Mouse (Mus musculus): ENCODE results near the gene Skp2. TPM values are rescaled to one million over a fixed set of nuclear protein-coding genes. Genes with fewer than 3 reads are reported as not detected.

Gene Skp2
- total and polyA plus RNA-seq, 3 experiments = 0.50 to 0.73 (median 0.57) TPM

GRCm38 (mm10) chr15:9094366-9094750 is 60.9 kb downstream of the Skp2 start:
- Histone ChIP-seq H3K79me2 (replicated peaks; ENCODE audit: control insufficient read depth, insufficient read depth, low read length) (no peaks in the 10 kb centered on the region), H3K4me3 (no peak overlapping the region), H3K36me3 (ENCODE audit: control insufficient read depth, insufficient read depth, low read length) (peaks cover 3% of the 10 kb centered on the region), H3K9ac (ENCODE audit: low read depth, low read length) (no peak overlapping the region), H3K27me3 (ENCODE audit: control insufficient read depth, insufficient read depth, low read length) (no peaks in the 10 kb centered on the region), H3K4me1 (ENCODE audit: control insufficient read depth, insufficient read depth, low read length) (no peaks in the 10 kb centered on the region), H3K27ac (no peak overlapping the region)
- no peak for DNase-seq
- 35% methylated on average over 13 of the region's 13 CpGs for WGBS
- TF ChIP-seq CTCF (IDR thresholded peaks at IDR 0.05) (no peak), EP300 (IDR thresholded peaks at IDR 0.05; ENCODE audit: insufficient read depth, low read depth, low read length) (no peak), POLR2A (IDR thresholded peaks at IDR 0.05; ENCODE audit: insufficient read depth, low read depth, low read length) (no peak)
- intact Hi-C loops (cut with DNase I) = no loop called here

- no peaks in the 10 kb centered on the region for H3K4me1 ChIP-seq (ENCODE audit: control insufficient read depth, insufficient read depth, low read length)
- no peaks in the 10 kb centered on the region for H3K27me3 ChIP-seq (ENCODE audit: control insufficient read depth, insufficient read depth, low read length)
- no peak overlapping the region for H3K9ac ChIP-seq (ENCODE audit: low read depth, low read length)
- H3K4me3 ChIP-seq = no peak overlapping the region
- H3K79me2 ChIP-seq (replicated peaks; ENCODE audit: control insufficient read depth, insufficient read depth, low read length) = no peaks in the 10 kb centered on the region
- DNase-seq = no peak
- intact Hi-C loops (cut with DNase I) = no loop called here
- peaks cover 3% of the 10 kb centered on the region for H3K36me3 ChIP-seq (ENCODE audit: control insufficient read depth, insufficient read depth, low read length)
- TF ChIP-seq CTCF (IDR thresholded peaks at IDR 0.05) = no peak
- no peak for TF ChIP-seq EP300 (IDR thresholded peaks at IDR 0.05; ENCODE audit: insufficient read depth, low read depth, low read length)
- no peak for TF ChIP-seq POLR2A (IDR thresholded peaks at IDR 0.05; ENCODE audit: insufficient read depth, low read depth, low read length)
- H3K27ac ChIP-seq = no peak overlapping the region
- 59% methylated on average over 11 of the region's 11 CpGs for WGBS
Observed at GRCm38 (mm10) chr15:9093598-9094365, 61.4 kb downstream of the Skp2 start.

- Histone ChIP-seq H3K36me3 (ENCODE audit: control insufficient read depth, insufficient read depth, low read length) (no peaks in the 10 kb centered on the region), H3K27me3 (ENCODE audit: control insufficient read depth, insufficient read depth, low read length) (no peaks in the 10 kb centered on the region), H3K79me2 (replicated peaks; ENCODE audit: control insufficient read depth, insufficient read depth, low read length) (no peaks in the 10 kb centered on the region), H3K4me3 (no peak overlapping the region), H3K9ac (ENCODE audit: low read depth, low read length) (no peak overlapping the region), H3K27ac (no peak overlapping the region), H3K4me1 (ENCODE audit: control insufficient read depth, insufficient read depth, low read length) (no peaks in the 10 kb centered on the region)
- TF ChIP-seq POLR2A (IDR thresholded peaks at IDR 0.05; ENCODE audit: insufficient read depth, low read depth, low read length) (no peak), CTCF (IDR thresholded peaks at IDR 0.05) (no peak), EP300 (IDR thresholded peaks at IDR 0.05; ENCODE audit: insufficient read depth, low read depth, low read length) (no peak)
- intact Hi-C loops (cut with DNase I) = no loop called here
- WGBS = 73% methylated on average over 5 of the region's 5 CpGs
- no peak for DNase-seq
Observed at GRCm38 (mm10) chr15:9090662-9091061, 64.6 kb downstream of the Skp2 start.

- no peaks in the 10 kb centered on the region for H3K27me3 ChIP-seq (ENCODE audit: control insufficient read depth, insufficient read depth, low read length)
- 21% methylated on average over 2 of the region's 2 CpGs for WGBS
- H3K27ac ChIP-seq = no peak overlapping the region
- no peaks in the 10 kb centered on the region for H3K36me3 ChIP-seq (ENCODE audit: control insufficient read depth, insufficient read depth, low read length)
- H3K4me1 ChIP-seq (ENCODE audit: control insufficient read depth, insufficient read depth, low read length) = no peaks in the 10 kb centered on the region
- no peak overlapping the region for H3K9ac ChIP-seq (ENCODE audit: low read depth, low read length)
- no peak overlapping the region for H3K4me3 ChIP-seq
- intact Hi-C loops (cut with DNase I) = no loop called here
- TF ChIP-seq EP300 (IDR thresholded peaks at IDR 0.05; ENCODE audit: insufficient read depth, low read depth, low read length) (no peak), CTCF (IDR thresholded peaks at IDR 0.05) (no peak), POLR2A (IDR thresholded peaks at IDR 0.05; ENCODE audit: insufficient read depth, low read depth, low read length) (no peak)
- DNase-seq = no peak
- no peaks in the 10 kb centered on the region for H3K79me2 ChIP-seq (replicated peaks; ENCODE audit: control insufficient read depth, insufficient read depth, low read length)
Observed at GRCm38 (mm10) chr15:9089136-9089720, 66.0 kb downstream of the Skp2 start.

GRCm38 (mm10) chr15:9088683-9089072 is 66.5 kb downstream of the Skp2 start:
- H3K9ac ChIP-seq (ENCODE audit: low read depth, low read length) = no peak overlapping the region
- no peaks in the 10 kb centered on the region for H3K4me1 ChIP-seq (ENCODE audit: control insufficient read depth, insufficient read depth, low read length)
- H3K27ac ChIP-seq = no peak overlapping the region
- H3K4me3 ChIP-seq = no peak overlapping the region
- H3K27me3 ChIP-seq (ENCODE audit: control insufficient read depth, insufficient read depth, low read length) = no peaks in the 10 kb centered on the region
- no peaks in the 10 kb centered on the region for H3K36me3 ChIP-seq (ENCODE audit: control insufficient read depth, insufficient read depth, low read length)
- no peak for DNase-seq
- no peaks in the 10 kb centered on the region for H3K79me2 ChIP-seq (replicated peaks; ENCODE audit: control insufficient read depth, insufficient read depth, low read length)
- TF ChIP-seq EP300 (IDR thresholded peaks at IDR 0.05; ENCODE audit: insufficient read depth, low read depth, low read length) (no peak), CTCF (IDR thresholded peaks at IDR 0.05) (no peak), POLR2A (IDR thresholded peaks at IDR 0.05; ENCODE audit: insufficient read depth, low read depth, low read length) (no peak)
- WGBS = 87% methylated on average over 8 of the region's 8 CpGs
- intact Hi-C loops (cut with DNase I) = no loop called here
